Mouse (Mus musculus) MEL (cell line): ENCODE measurements around the gene Iqcd. TPM values are rescaled to one million over a fixed set of nuclear protein-coding genes. Genes with fewer than 3 reads are reported as not detected.
A peak's percentile ranks its signal among the peaks of the same experiment; 100 is the strongest.

ENCODE experiments used
- DNase-seq: peaks from one replicate; pipeline ENCODE4 v3.0.0; 2011; ENCODE audit warnings: low read depth, low spot score
- H3K27ac ChIP-seq: 2 replicates; pipeline ENCODE4 v1.5.1; 2012; ENCODE audit warnings: low read depth, mild to moderate bottlenecking, control low read depth, low read length, moderate library complexity; ENCODE audit not compliant: control insufficient read depth
- H3K27me3 ChIP-seq, 2 experiments: fragments of 150-350 bp in 1 of 2; sonication (generic) in 1 of 2; 2 replicates each; pipeline ENCODE4 v1.6.1; 2012; ENCODE audit warnings: low read length in 2 of 2, mild to moderate bottlenecking in 2 of 2, improper control_type of control experiment in 1 of 2, moderate library complexity in 1 of 2; ENCODE audit not compliant: insufficient read depth in 2 of 2, control insufficient read depth in 1 of 2
- H3K36me3 ChIP-seq, 2 experiments: 2 replicates each; pipeline ENCODE4 v1.6.1; 2012 to 2014; ENCODE audit warnings: low read length in 2 of 2, improper control_type of control experiment in 1 of 2, inconsistent platforms in 1 of 2, mild to moderate bottlenecking in 1 of 2; ENCODE audit not compliant: insufficient read depth in 2 of 2, control insufficient read depth in 1 of 2
- H3K4me1 ChIP-seq, 2 experiments: fragments of 150-350 bp in 1 of 2; sonication (generic) in 1 of 2; 2 replicates each; pipeline ENCODE4 v1.6.1; 2012; ENCODE audit warnings: low read length in 2 of 2, improper control_type of control experiment in 1 of 2, mild to moderate bottlenecking in 1 of 2; ENCODE audit not compliant: insufficient read depth in 2 of 2, control insufficient read depth in 1 of 2
- H3K4me3 ChIP-seq, 2 experiments: fragments of 150-350 bp in 1 of 2; sonication (generic) in 1 of 2; 2 replicates each; pipeline ENCODE4 v1.5.1; 2012; ENCODE audit warnings: low read depth in 2 of 2, low read length in 2 of 2, mild to moderate bottlenecking in 2 of 2, moderate library complexity in 2 of 2, control low read depth in 1 of 2, improper control_type of control experiment in 1 of 2; ENCODE audit not compliant: control insufficient read depth in 1 of 2, insufficient read depth in 1 of 2
- H3K79me2 ChIP-seq: 2 replicates; pipeline ENCODE4 v1.6.1; 2012; ENCODE audit warnings: mild to moderate bottlenecking, low read length, moderate library complexity; ENCODE audit not compliant: control insufficient read depth, poor library complexity, insufficient read depth
- H3K9ac ChIP-seq: 2 replicates; pipeline ENCODE4 v1.6.1; 2012; ENCODE audit warnings: low read depth, mild to moderate bottlenecking, control low read depth, low read length, moderate library complexity; ENCODE audit not compliant: control insufficient read depth, poor library complexity, severe bottlenecking
- H3K9me3 ChIP-seq: fragments of 150-350 bp; sonication (generic); replicated peaks from 2 replicates; pipeline ENCODE4 v1.6.1; 2012; ENCODE audit warnings: mild to moderate bottlenecking, low read length, improper control_type of control experiment, moderate library complexity; ENCODE audit not compliant: insufficient read depth
- BHLHE40 ChIP-seq: IDR thresholded peaks from 2 replicates; pipeline ENCODE4 v1.6.1; 2012; ENCODE audit warnings: low read depth, mild to moderate bottlenecking, inconsistent platforms, low read length, improper control_type of control experiment, borderline replicate concordance
- CHD1 ChIP-seq: IDR thresholded peaks from 2 replicates; pipeline ENCODE4 v1.6.1; 2012; ENCODE audit warnings: low read depth, mild to moderate bottlenecking, inconsistent platforms, low read length, improper control_type of control experiment
- CHD2 ChIP-seq: IDR thresholded peaks from 2 replicates; pipeline ENCODE4 v1.6.1; 2011; ENCODE audit warnings: low read length, improper control_type of control experiment
- CTCF ChIP-seq, 3 experiments: IDR thresholded peaks in 2 of 3; conservative IDR thresholded peaks in 1 of 3; 2 replicates each; pipeline ENCODE4 v1.5.1; 2011 to 2012; ENCODE audit warnings: low read length in 3 of 3, low read depth in 2 of 3, mild to moderate bottlenecking in 2 of 3, improper control_type of control experiment in 1 of 3, inconsistent platforms in 1 of 3, mixed read lengths in 1 of 3, moderate library complexity in 1 of 3; ENCODE audit not compliant: control insufficient read depth in 1 of 3, insufficient read depth in 1 of 3, poor library complexity in 1 of 3, severe bottlenecking in 1 of 3
- E2F4 ChIP-seq: IDR thresholded peaks from 2 replicates; pipeline ENCODE4 v1.6.1; 2011; ENCODE audit warnings: low read depth, low read length, improper control_type of control experiment, borderline replicate concordance
- ELF1 ChIP-seq: IDR thresholded peaks from 2 replicates; pipeline ENCODE4 v1.6.1; 2014; ENCODE audit warnings: low read depth, mild to moderate bottlenecking, inconsistent platforms, low read length, improper control_type of control experiment, moderate library complexity
- EP300 ChIP-seq, 2 experiments: IDR thresholded peaks; 2 replicates each; pipeline ENCODE4 v1.6.1; 2011; ENCODE audit warnings: improper control_type of control experiment in 2 of 2, low read length in 2 of 2, low read depth in 1 of 2, mild to moderate bottlenecking in 1 of 2
- ETS1 ChIP-seq: IDR thresholded peaks from 2 replicates; pipeline ENCODE4 v1.6.1; 2012; ENCODE audit warnings: low read depth, mild to moderate bottlenecking, inconsistent platforms, low read length, improper control_type of control experiment, moderate library complexity
- GATA1 ChIP-seq: IDR thresholded peaks from 2 replicates; pipeline ENCODE4 v1.6.1; 2011; ENCODE audit warnings: low read depth, low read length, improper control_type of control experiment
- HCFC1 ChIP-seq: IDR thresholded peaks from 2 replicates; pipeline ENCODE4 v1.6.1; 2012; ENCODE audit warnings: low read depth, mild to moderate bottlenecking, inconsistent platforms, low read length, improper control_type of control experiment, moderate library complexity
- JUND ChIP-seq: IDR thresholded peaks from 2 replicates; pipeline ENCODE4 v1.6.1; 2011; ENCODE audit warnings: low read depth, mild to moderate bottlenecking, improper control_type of control experiment, low read length
- KAT2A ChIP-seq: conservative IDR thresholded peaks from 2 replicates; pipeline ENCODE4 v1.6.1; 2012; ENCODE audit warnings: low read depth, low read length, improper control_type of control experiment, inconsistent platforms
- MAFK ChIP-seq: IDR thresholded peaks from 2 replicates; pipeline ENCODE4 v1.6.1; 2011; ENCODE audit warnings: low read depth, mild to moderate bottlenecking, low read length, improper control_type of control experiment, borderline replicate concordance
- MAX ChIP-seq: IDR thresholded peaks from 2 replicates; pipeline ENCODE4 v1.6.1; 2011; ENCODE audit warnings: low read length, improper control_type of control experiment
- MAZ ChIP-seq: IDR thresholded peaks from 2 replicates; pipeline ENCODE4 v1.6.1; 2012; ENCODE audit warnings: low read depth, mild to moderate bottlenecking, inconsistent platforms, low read length, improper control_type of control experiment
- MEF2A ChIP-seq: IDR thresholded peaks from 2 replicates; pipeline ENCODE4 v1.6.1; 2014; ENCODE audit warnings: low read depth, mild to moderate bottlenecking, inconsistent platforms, low read length, improper control_type of control experiment; ENCODE audit not compliant: poor library complexity, insufficient replicate concordance, severe bottlenecking; ENCODE audit errors: extremely low read depth
- MXI1 ChIP-seq: IDR thresholded peaks from 2 replicates; pipeline ENCODE4 v1.6.1; 2011; ENCODE audit warnings: mild to moderate bottlenecking, low read depth, low read length, improper control_type of control experiment
- MYB ChIP-seq: IDR thresholded peaks from 2 replicates; pipeline ENCODE4 v1.6.1; 2011; ENCODE audit warnings: mild to moderate bottlenecking, low read depth, low read length, improper control_type of control experiment
- MYC ChIP-seq: IDR thresholded peaks from 2 replicates; pipeline ENCODE4 v1.6.1; 2011; ENCODE audit warnings: low read depth, mild to moderate bottlenecking, low read length, improper control_type of control experiment, moderate library complexity
- NELFE ChIP-seq: IDR thresholded peaks from 2 replicates; pipeline ENCODE4 v1.6.1; 2011; ENCODE audit warnings: low read depth, low read length, improper control_type of control experiment
- NRF1 ChIP-seq: IDR thresholded peaks from 2 replicates; pipeline ENCODE4 v1.6.1; 2014; ENCODE audit warnings: low read depth, mild to moderate bottlenecking, inconsistent platforms, low read length, improper control_type of control experiment, moderate library complexity; ENCODE audit not compliant: poor library complexity, insufficient read depth, severe bottlenecking
- POLR2AphosphoS2 ChIP-seq: IDR thresholded peaks from 2 replicates; pipeline ENCODE4 v1.6.1; 2011; ENCODE audit warnings: low read length, improper control_type of control experiment
- RAD21 ChIP-seq: IDR thresholded peaks from 2 replicates; pipeline ENCODE4 v1.6.1; 2011; ENCODE audit warnings: mild to moderate bottlenecking, low read depth, low read length, improper control_type of control experiment
- TBP ChIP-seq: IDR thresholded peaks from 2 replicates; pipeline ENCODE4 v1.8.0; 2011; ENCODE audit warnings: low read depth, low read length, improper control_type of control experiment
- TCF12 ChIP-seq: IDR thresholded peaks from 2 replicates; pipeline ENCODE4 v1.6.1; 2014; ENCODE audit warnings: low read depth, mild to moderate bottlenecking, inconsistent platforms, low read length, improper control_type of control experiment, moderate library complexity
- UBTF ChIP-seq: IDR thresholded peaks from 2 replicates; pipeline ENCODE4 v1.6.1; 2012; ENCODE audit warnings: low read depth, mild to moderate bottlenecking, inconsistent platforms, low read length, improper control_type of control experiment, moderate library complexity, borderline replicate concordance; ENCODE audit not compliant: insufficient read depth
- USF1 ChIP-seq: IDR thresholded peaks from 2 replicates; pipeline ENCODE4 v1.6.1; 2014; ENCODE audit warnings: low read depth, mild to moderate bottlenecking, inconsistent platforms, low read length, improper control_type of control experiment, moderate library complexity
- ZC3H11A ChIP-seq: IDR thresholded peaks from 2 replicates; pipeline ENCODE4 v1.6.1; 2012; ENCODE audit warnings: low read depth, mild to moderate bottlenecking, inconsistent platforms, low read length, improper control_type of control experiment
- ZKSCAN1 ChIP-seq: IDR thresholded peaks from 2 replicates; pipeline ENCODE4 v1.6.1; 2012; ENCODE audit warnings: low read depth, mild to moderate bottlenecking, inconsistent platforms, low read length, improper control_type of control experiment, moderate library complexity
- ZNF384 ChIP-seq: IDR thresholded peaks from 2 replicates; pipeline ENCODE4 v1.6.1; 2012; ENCODE audit warnings: low read depth, mild to moderate bottlenecking, inconsistent platforms, low read length, improper control_type of control experiment
- polyA plus RNA-seq, 2 experiments: library from polyadenylated mRNA; stranded (reverse) in 1 of 2; unstranded in 1 of 2; fragments of >175 nt in 1 of 2; fragments of >200 nt in 1 of 2; gene quantifications; 2 replicates each; pipeline versions ENCODE4 v1.2.1 to v1.2.4; 2012; ENCODE audit warnings: low replicate concordance in 2 of 2, low read depth in 1 of 2; ENCODE audit not compliant: insufficient read length in 2 of 2, insufficient read depth in 1 of 2, missing spikeins in 1 of 2
- total RNA-seq: library from RNA; depleted of rRNA; stranded (reverse); fragments of 300-350 nt; gene quantifications from 2 replicates; pipeline ENCODE4 v1.2.3, GENCODE M21; 2012

Iqcd gene
- total and polyA plus RNA-seq, 3 experiments = 1.1 to 2.2 TPM; not detected in 1

DNA sequence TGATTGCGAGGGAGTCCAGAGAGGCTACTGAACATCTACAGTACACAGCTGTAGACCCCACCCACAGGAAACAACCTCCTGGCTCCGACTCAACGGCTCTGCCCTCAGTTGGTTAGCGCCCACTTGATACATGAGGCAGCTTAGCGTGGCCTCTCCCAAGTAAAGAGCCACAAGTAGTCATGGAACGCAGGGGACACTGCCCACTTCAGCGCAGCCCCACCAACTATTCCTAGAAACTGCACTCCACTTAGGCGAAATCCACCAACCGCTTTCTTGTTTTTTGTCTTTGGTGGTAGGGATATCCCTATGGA is 1.2 kb upstream of the Iqcd start (continued):
- TF ChIP-seq MAZ = 0 out of 2 replicates have a peak, but pooled peaks have one; percentile 13
- TF ChIP-seq CHD2 = no peak
- TF ChIP-seq KAT2A = no peak
- no peak for TF ChIP-seq NRF1
- TF ChIP-seq NELFE = peak; percentile 44
- TF ChIP-seq HCFC1 = no peak; the same call in 1 of the 2 replicates
- TF ChIP-seq MAFK = no peak
- no peak for TF ChIP-seq MYC
- TF ChIP-seq CTCF (IDR thresholded peaks at IDR 0.05 in 2 of 3, conservative IDR thresholded peaks at IDR 0.05 in 1 of 3; ENCODE audit: control insufficient read depth in 1 of 3, insufficient read depth in 1 of 3, low read depth in 2 of 3, low read length in 3 of 3, poor library complexity in 1 of 3, severe bottlenecking in 1 of 3) = no peak
- no peak for TF ChIP-seq ELF1
- TF ChIP-seq EP300 (IDR thresholded peaks at IDR 0.05; ENCODE audit: low read depth in 1 of 2, low read length in 2 of 2) = peak in 1 of 2 experiments; percentile 48; a peak in 1 of 4 replicates
- no peak for TF ChIP-seq UBTF
- peak; percentile 53 for TF ChIP-seq MXI1
- peak; percentile 24; the same call in 1 of the 2 replicates for TF ChIP-seq TCF12
- TF ChIP-seq E2F4 = 0 out of 2 replicates have a peak, but pooled peaks have one; percentile 8

DNA sequence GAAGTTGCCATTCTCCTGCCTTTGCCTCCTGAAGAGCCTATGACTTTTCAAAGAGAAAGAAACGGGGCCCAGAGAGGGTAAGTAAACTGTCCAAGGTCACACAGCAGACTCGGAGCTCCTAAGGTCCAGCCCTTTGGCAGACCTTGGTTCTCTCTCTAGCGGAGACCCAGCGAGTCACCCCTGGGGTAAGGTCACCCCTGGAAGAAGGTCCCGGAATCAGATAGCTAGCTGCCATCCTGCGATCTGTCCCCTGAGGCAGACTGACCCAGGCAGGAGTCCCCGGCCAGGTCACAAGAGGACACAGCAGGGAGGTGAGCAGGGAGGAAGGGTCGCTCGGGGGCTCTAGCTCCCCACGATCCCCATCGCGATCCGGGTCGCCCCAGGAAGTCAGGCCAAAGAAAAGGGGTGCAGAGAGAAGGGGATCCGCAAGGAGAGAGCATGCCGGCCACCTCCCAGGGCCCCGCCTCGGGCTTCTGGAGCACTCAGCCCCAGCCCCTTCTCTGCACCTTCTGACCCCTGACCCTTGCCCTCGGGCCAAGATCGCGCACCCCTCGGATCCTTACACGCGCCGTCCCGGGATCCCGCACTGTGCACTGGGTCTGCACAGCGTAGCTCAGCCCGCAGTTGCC is 762 bp upstream of the Iqcd start:
- Histone ChIP-seq H3K4me1 (peaks cover 6 to 28% of the 10 kb centered on the region in 2 experiments), H3K27ac (peak overlapping the region; percentile 52), H3K9me3 (no peaks in the 10 kb centered on the region), H3K4me3 (peak overlapping the region; percentile 58 to 94), H3K79me2 (peaks cover 5% of the 10 kb centered on the region), H3K9ac (peak overlapping the region; percentile 69), H3K36me3 (peaks cover 0 to 14% of the 10 kb centered on the region in 2 experiments; a peak in 2 of 4 replicates), H3K27me3 (no peaks in the 10 kb centered on the region)
- no peak for DNase-seq
- TF ChIP-seq UBTF (0 out of 2 replicates have a peak, but pooled peaks have one; percentile 63), EP300 (IDR thresholded peaks at IDR 0.05; ENCODE audit: low read depth in 1 of 2, low read length in 2 of 2) (no peak), ZKSCAN1 (no peak), CHD1 (no peak), NRF1 (no peak), ZC3H11A (no peak), RAD21 (no peak), TBP (no peak), JUND (no peak), ZNF384 (no peak), TCF12 (no peak), CTCF (IDR thresholded peaks at IDR 0.05 in 2 of 3, conservative IDR thresholded peaks at IDR 0.05 in 1 of 3; ENCODE audit: control insufficient read depth in 1 of 3, insufficient read depth in 1 of 3, low read depth in 2 of 3, low read length in 3 of 3, poor library complexity in 1 of 3, severe bottlenecking in 1 of 3) (no peak), KAT2A (no peak), ETS1 (no peak), GATA1 (no peak), BHLHE40 (no peak), E2F4 (0 out of 2 replicates have a peak, but pooled peaks have one; percentile 1), MEF2A (no peak), MAFK (no peak), MAZ (0 out of 2 replicates have a peak, but pooled peaks have one; percentile 7), MYB (no peak), MAX (no peak), HCFC1 (no peak), USF1 (no peak), NELFE (peak; percentile 84; the same call in 1 of the 2 replicates), CHD2 (no peak), ELF1 (no peak), POLR2AphosphoS2 (no peak)
